Mouse (Mus musculus) CD4-positive helper T cell, adult 2 months (primary cell): ENCODE measurements around the gene Cnga2.
A peak's percentile ranks its signal among the peaks of the same experiment; 100 is the strongest.
"Not testable (repeated sequence)": the region's sequence is repeated elsewhere in the genome, so short reads cannot be mapped to it uniquely, and the experiment has no call there.

ENCODE experiments used
- DNase-seq: peaks from one replicate; pipeline ENCODE4 v3.0.0-alpha.2; 2012; ENCODE audit warnings: low read depth, missing footprints, low spot score

The Cnga2 gene

GRCm38 (mm10) chrX:71991549-71991948 is at the start of gene Cnga2:
Gene Cnga2, plus strand, starts transcription at chrX:71991849.
- no peak for DNase-seq

DNA sequence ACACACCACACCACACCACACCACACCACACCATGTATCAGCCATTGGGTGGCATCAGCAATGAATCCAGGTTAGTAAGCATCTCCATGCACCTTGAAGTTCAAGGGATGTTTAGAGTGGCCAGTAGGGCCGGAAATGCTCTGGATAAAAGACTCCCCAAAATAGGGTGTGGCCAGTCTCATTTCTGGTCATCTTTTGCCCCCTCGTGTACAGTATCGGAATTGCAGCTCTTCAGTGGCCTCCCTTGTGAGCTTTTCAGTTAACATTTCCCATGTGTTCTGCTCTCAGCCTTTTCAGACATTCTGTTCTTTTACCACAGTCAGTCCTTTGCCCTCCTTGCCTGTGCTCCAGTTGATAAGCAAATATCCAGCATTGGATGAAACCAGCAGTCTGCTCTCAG is 45.0 kb upstream of the Cnga2 start:
- DNase-seq, result peak; percentile 6

DNA sequence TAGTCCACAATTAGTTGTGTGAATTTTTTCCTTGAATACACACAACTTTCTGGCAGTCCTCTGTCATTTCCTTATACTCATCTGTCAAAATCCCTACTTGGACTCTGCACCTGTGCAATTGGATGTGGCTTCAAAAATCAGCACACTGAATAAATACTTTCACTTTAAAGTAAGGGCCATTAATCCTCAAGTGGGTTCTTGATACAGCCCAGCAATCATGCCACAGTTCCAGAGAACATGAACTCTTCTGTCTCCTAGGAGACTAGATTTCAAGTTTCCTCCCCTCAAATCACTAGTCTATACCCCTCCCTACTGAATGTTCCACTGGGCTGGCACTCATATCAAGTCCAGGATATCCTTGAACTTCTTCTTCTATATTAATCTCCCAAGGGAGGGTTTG is 33.3 kb upstream of the Cnga2 start:
- DNase-seq, result no peak

GRCm38 (mm10) chrX:71962073-71963051 is 29.3 kb upstream of the Cnga2 start, which contains the start of gene Prrg3:
Gene Prrg3, plus strand, starts transcription at chrX:71962624.
- no peak for DNase-seq

DNA sequence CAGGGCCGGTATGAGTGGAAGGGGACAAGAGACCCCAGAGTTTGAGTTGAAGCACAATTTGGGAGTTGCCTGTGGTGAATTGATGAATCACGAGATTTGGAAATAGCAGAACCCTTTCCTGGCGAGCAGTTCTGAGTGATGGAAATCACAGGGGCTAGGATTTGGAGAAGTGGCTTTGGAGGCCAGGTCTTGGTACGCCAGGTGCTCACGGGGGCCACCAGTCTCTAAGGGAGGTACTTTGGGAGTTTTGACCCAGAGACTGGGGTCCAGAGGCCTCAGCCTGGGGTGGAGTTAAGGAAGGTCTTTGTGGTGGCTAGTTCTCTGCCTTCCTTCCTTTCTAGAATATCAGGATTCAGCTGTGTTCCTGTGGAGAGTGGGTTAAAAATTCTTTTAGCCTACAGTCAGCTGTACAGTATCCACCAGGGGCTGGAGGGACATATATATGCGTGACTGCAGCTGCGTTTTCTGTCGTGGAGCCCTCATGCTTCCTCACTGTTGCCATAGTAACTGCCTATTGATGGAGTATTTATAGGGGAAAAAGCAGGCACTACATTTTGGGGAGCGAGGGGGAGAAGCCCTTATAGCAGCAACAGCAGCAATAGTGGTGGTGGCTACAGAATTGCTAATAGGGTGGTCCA is 28.3 kb upstream of the Cnga2 start:
- DNase-seq, result no peak

DNA sequence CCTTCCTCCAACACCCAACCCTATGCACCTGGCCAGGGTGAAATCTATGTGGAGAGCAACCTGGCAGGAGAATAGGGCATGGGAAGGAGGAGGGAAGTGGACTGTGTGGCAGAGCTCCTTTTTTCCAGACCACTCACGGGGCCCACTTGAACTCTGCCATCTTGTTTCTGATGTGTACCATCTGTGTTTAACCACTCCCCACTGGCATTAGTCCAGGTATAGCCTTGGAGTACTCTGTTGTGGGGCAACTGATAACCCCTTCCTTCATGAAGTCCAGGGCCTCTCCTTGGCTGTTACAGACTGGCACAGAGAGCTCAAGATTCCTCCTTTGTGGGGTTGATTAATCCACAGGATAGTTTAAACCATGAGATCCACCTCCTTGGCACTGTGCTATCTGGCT is 23.4 kb upstream of the Cnga2 start:
- DNase-seq, result no peak

GRCm38 (mm10) chrX:71968816-71969215 is 22.8 kb upstream of the Cnga2 start:
- DNase-seq, result no peak

- DNase-seq, result no peak
Measured at GRCm38 (mm10) chrX:71971325-71971724, 20.3 kb upstream of the Cnga2 start.

DNA sequence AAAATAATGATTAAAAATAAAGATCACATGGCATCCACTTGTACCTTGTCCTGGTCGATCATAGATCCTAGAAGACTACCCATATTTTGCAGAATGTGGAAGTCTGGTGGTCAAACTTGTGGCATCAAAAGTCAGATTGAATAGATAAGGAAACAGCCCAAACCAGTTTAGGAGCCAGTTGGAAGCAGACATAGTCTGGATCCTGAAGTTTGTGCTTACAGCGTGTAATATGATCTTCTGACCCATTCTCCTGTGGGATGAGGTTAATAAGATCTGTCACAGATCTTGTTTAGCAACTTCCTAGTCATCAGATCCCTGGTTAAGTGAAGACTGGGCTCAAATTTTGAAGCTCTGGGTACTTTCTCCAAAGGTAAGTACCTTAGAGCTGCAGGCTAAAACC is 19.0 kb upstream of the Cnga2 start, which contains the start of gene Fate1:
Fate1 (plus strand) TSS at position 301 of the 400 bp plus-strand sequence.
- no peak for DNase-seq

GRCm38 (mm10) chrX:71977681-71978080 is 14.0 kb upstream of the Cnga2 start:
- not testable (repeated sequence) for DNase-seq

DNA sequence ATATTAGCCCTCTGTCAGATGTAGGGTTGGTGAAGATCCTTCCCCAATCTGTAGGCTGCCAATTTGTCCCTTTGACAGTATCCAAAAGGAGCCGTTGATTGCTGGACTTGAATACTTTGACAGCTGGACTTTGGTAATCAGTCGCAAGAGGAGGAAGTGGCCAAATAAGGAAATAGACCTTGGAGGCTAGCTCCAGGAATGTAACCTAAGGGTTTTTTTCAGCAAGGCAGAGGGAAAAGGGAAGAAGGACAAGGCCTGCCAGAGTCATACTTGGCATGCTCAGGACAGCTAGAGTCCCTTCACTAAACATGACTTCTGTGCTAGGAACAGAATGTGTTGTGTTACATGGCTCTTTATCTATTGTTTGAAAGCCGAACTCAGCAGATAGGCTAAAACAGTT is 11.2 kb upstream of the Cnga2 start:
- no peak for DNase-seq

GRCm38 (mm10) chrX:71981322-71981721 is 10.3 kb upstream of the Cnga2 start:
- DNase-seq, result no peak

DNA sequence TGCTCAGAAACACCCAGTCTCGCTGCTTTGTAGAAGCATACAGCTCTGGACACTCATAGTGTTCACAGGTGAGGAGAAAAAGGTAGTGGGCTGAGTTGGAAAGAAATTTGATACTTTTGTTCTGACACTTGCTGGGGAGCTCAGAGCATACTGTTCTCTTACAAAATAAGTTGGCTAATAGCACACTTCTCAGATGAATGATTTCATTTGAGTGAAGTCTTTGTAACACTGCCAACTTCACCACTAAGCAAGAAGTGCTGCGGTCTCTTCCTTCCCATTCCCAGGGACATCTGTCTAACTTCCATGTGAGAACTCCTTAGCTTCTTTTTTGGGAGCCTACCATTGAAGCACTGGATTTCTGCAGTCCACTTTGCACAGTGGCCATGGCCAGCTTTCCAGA is 8.4 kb upstream of the Cnga2 start:
- DNase-seq, result no peak

DNA sequence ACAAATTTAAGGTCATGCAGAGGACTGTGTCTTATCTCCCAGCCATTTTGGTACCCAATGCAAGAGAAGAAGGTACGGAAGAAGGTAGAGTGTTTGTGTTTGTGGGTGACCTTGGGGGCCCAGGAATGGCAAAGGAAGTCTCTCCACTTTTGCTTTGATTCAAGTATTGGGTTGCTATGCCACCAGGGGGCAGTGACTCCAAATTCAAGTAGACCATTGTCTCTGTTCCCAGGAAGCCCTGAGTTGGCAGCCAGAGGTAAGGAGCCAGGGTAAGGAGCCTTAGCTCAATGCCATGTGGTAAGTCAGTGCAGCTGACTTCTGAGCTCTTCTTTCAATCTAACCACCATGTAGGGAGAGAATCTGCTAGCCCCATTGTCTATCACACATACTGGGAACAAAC is 7.9 kb upstream of the Cnga2 start:
- no peak for DNase-seq

- no peak for DNase-seq
Measured at GRCm38 (mm10) chrX:71995972-71996371, 4.3 kb downstream of the Cnga2 start.

DNA sequence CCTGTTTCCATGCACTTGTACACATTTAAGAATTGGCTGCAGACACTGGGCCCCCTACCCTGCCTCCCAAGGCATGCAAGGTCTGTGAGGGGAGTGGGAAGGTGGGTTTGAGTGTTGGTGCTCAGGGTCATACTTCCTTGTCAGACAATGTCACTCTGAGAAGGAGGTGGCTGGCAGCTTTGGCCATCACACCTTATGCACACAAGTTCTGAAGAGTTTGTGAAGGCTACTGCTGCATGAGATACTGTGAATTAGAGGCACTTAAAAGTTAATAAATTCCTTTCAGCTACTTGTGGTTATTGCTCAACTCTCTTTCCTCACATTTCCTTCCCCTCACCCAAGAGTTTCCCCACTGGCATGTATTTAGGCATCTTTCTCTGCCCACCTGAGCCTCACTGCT is 18.3 kb downstream of the Cnga2 start:
- DNase-seq, result no peak

DNA sequence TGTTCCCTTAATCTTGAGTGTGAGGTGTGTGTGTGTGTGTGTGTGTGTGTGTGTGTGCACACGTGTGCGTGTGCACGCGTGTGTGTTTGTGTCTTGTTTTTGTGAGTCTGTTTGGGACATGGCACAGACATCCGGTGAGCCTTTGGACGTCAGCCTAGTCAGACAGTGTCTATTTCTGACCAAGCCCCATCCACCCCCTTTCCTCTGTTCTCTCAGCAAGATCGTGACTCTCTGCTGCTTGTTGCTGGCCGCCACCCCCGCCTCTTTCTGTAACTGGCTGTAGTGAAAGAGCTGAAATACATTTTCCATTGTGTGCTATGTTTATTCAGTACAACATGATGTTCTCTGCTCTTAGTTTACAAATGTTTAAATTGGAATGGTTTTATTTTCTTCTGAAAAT is 20.6 kb downstream of the Cnga2 start:
- no peak for DNase-seq

- no peak for DNase-seq
Measured at GRCm38 (mm10) chrX:72012804-72013203, 21.2 kb downstream of the Cnga2 start.

DNA sequence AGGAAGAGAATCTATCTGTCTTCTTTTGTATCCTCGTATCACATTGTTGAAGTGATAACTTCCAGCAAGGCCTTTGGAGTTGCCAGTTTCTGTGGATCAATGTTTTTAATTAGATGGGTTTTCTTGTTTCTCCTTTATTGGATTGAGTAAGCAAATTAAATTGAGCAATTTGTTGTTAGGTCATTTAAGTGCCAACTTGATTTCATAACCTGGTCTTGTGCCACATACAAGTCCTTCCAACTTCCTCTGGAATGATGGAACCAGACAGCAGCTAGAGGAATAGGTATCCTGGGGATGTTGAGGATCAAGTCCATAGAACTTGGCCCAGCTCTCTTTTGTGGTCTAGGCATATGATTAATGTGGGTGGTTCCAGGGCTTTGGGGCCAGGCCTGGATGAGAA is 30.6 kb downstream of the Cnga2 start:
- no peak for DNase-seq

GRCm38 (mm10) chrX:72022750-72023398 is 31.2 kb downstream of the Cnga2 start:
- no peak for DNase-seq

GRCm38 (mm10) chrX:72023542-72023941 is 31.9 kb downstream of the Cnga2 start:
- DNase-seq, result no peak

DNA sequence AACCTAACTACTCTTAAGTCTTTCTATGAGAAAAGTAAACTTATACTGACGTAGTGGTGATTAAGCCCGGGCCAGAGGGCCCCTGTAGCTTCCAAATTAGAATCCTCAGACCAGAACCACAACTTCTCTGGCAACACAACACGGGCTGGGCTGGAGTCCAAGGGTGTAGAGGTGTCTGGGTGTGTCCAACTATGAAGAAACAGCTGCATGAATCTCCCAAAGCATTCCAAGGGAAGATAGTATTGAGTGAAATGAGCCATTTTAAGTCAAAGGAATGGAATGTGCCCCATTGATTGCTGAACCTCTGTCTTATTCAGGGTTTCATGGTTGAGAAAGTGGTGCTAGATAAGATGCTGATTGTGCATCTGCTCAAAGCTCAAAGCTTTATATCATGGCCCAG is 52.4 kb downstream of the Cnga2 start:
- no peak for DNase-seq
